Mouse (Mus musculus) cerebellum, adult 8-10 months (tissue): ENCODE data around the gene Pkp2.

Source experiments
- DNase-seq: peaks from one replicate; pipeline ENCODE4 v3.0.0; 2022

Gene Pkp2

DNA sequence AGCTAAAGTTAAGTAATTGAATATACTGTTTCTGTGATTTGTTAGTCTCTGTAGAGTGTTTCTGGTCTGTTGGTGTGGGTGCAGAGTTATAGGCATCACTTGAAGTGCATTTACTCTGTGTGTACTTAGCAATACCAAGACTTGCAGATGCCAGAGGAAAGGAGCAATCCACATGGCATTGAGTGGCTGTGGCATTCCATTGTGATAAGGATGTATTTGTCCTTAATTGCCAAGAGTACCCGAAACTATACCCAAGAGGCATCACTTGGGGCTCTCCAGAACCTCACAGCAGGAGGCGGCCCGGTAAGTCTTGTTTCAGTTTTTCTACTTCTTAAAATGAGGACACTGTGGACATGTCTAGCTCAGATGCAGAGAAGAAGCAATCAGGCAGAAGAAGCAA lies 49.3 kb downstream of the Pkp2 start:
- DNase-seq: no peak

DNA sequence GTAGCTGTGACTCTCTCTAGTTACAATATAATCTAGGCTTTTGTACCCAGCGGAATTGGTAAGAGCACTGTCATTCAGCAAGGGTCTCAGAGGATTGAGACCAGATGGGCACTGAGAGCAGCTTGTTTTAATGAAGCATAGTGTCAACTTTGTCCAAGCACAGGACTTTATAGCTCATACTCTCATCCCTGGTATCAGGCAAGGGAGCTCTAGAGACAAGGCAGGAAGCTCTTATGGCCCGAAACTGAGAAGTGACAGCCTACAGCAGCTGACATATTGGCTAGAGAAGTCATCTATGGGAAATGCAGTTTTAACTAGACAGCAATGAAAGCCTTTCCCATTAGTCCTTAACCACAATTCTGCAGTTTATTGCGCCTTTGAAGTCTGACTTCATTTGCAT lies 59.9 kb downstream of the Pkp2 start:
- no peak for DNase-seq

DNA sequence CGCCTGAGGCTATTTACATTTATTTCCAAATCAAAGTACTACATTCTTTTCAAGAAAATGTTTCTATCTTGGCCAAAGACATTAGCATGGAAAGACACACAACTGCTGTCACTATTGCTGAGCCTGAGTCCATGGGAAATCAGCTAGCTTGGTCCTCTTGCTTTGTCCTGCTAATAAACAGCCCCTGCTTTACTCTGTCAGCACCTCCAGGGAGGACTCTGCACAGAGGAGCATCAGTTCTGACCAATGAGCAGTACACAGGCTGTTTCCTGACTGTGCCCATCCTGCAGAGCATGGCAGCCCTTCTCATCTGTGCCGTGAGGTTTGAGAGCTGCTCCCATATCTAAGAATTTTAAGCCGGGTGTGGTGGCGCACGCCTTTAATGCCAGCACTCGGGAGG lies 60.6 kb downstream of the Pkp2 start:
- no peak for DNase-seq

DNA sequence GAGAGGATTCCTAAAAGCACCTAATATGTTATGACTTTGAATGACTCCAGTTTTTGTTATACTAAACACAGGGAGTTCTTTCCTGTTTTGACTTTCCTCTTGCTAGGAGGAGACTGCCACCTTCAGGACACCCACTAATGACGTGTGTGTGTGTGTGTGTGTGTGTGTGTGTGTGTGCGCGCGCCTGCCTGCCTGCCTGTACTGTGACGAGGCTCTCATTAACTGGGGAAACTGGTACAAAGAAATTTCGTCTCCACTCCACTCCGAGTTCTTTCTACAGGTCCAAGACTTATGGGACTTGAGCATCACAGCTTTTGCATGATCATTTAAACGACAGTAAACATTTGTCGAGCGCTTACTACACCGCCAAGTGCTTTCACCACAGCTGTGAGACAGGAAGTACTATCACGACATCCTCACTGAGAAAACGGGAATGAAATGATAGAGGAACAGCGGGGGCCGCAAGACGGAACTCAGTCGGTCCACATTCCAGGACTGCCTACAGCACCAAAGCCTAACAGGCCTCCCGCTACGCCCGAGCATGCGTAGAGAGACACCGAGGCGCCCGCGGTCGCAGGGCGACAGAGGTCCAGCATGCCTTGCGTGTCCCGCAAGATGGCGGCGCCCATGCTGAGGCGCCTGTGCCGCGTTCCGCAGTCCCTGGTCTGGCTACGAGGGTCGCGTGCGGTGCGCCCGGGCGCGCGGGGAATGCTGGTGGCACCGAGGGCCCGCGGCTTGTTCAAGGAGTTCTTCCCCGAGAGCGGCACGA lies 89.4 kb downstream of the Pkp2 start, which contains the start of gene Yars2:
Yars2 (plus strand) TSS at position 597 of the 769 bp plus-strand sequence.
- peak; percentile 91 for DNase-seq

DNA sequence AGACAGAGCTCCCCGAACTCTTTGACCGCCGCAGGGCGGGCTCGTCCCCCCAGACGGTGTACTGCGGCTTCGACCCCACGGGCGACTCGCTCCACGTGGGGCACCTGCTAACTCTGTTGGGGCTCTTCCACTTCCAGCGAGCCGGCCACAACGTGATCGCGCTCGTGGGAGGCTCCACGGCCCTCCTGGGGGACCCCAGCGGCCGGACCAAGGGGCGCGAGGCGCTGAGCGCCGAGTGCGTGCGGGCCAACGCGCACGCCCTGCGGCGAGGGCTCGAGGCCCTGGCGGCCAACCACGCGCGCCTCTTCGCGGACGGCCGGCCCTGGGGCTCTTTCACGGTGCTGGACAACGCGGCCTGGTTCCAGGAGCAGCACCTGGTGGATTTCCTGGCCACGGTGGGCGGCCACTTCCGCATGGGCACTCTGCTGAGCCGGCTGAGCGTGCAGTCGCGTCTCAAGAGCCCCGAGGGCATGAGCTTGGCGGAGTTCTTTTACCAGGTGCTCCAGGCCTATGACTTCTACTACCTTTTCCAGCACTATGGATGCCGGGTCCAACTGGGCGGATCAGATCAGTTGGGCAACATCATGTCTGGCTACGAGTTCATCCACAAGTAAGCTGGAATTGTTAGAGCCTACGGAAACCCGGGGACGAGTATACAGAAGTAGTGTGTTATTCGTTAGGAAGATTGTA lies 90.2 kb downstream of the Pkp2 start:
- peak; percentile 44 for DNase-seq

DNA sequence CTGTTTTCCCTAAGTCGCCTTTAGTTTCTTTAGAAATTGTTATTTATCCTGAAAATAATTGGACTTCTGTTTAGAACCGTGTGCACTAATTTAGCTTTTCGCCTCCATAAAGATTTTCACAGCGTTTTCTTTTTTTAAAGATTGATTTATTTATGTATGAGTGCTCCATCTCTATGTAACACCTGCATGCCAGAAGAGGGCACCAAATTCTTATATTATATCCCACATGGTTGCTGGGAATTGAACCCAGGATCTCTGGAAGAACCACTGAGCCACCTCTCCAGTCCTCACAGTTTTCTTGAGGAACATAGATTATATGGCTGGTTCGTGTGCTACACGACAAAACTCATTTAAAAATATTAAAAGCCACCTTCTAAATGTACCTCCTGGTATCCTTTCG lies 90.8 kb downstream of the Pkp2 start:
- no peak for DNase-seq

DNA sequence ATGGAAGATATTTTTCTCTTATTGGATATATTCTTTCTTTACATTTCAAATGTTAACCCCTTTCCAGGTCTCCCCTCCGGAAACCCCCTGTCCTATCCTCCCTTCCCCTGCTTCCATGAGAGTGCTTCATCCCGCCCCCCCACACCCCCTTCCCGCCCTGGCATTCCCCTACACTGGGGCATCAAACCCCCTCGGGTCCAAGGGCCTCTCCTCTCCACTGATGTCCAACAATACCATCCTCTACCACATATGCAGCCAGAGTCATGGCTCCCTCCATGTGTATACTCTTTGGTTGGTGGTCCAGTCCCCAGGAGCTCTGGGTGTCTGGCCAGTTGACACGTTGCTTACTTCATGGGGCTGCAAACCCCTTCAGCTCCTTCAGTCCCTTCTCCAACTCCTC lies 98.2 kb downstream of the Pkp2 start:
- no peak for DNase-seq
